Mouse (Mus musculus) kidney, postnatal 4 days (tissue): ENCODE measurements at regions not wholly inside any gene's neighbourhood (a gene's known extent, or its start where the extent isn't known, plus 50 kb on each side); places are given as distances from the start of the nearest gene placed in this dataset.

Experiments
- DNase-seq, 2 experiments: peaks; one replicate each; pipeline ENCODE4 v3.0.0; 2021; ENCODE audit warnings: mixed read lengths in 2 of 2

GRCm38 (mm10) chr3:103515946-103516345 is 59.1 kb upstream of the Syt6 start:
- no peak for DNase-seq

DNA sequence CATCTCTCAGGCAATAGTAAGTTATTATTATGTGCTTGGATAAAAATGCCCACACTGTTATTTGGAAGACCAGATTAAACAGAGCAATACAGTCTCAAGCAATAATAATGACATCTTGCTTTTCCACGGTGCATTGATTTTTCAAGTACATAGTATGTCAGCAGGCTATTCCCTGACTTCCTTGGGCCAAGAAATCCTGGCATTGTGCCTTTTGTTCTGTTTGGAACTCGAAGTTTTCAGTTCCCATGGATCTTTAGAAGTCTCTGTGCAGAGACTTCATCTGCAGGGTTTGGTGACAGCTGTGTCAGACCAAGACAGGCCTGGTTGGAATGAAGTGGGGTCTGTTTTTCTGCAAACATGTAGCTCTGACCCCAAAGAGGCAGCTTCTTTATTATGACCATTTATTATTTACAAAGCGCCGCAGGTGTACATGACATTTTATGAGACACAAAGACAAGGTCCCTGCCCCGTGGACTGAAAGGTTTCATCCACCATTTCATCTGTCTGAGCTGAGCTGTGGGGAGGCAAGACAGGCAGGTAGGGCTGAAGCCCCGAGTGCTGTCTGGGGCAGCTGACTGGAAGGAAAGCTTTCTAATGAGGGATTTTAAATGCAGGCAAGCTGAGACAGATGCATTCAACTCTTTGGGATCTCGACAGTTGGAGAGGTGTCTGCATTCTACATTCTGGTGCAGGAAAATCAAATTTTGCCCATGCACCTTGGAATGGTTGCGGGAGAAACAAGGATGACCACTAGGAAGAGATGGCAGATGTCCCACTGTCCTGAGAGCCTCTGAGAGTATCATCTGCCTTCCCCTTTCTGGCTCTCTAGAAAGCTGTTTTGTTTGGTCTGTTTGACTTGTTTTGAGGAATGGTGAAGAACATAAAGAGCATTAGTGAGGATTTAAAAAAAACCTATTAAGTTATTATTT is 57.4 kb upstream of the Syt6 start:
- DNase-seq: no peak

DNA sequence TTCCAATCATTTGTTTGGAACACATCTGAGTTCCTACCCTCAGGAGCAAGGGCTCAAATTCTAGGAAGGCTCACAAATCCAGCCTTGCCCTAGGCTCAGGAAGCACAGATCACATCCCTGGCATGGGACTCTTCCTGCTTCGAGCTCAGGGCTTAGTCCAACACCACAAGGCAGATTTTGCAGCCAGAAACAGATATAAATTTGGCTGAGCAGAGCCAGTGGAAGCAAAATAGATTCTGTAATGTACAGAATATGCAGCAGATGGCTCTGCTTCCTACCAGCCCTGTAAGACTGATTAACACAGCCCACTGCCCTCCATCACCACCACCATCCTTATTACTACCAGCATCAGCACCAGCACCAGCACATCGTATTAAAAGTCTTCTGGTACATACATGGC is 56.4 kb upstream of the Syt6 start:
- DNase-seq: no peak
